Mouse (Mus musculus): ENCODE data around the gene Arsg. TPM values are rescaled to one million over a fixed set of nuclear protein-coding genes. Genes with fewer than 3 reads are reported as not detected.

Gene Arsg
- polyA plus RNA-seq, 1 experiment from 2014 or later = 3.2 TPM

- Histone ChIP-seq H3K9ac (ENCODE audit: low read length) (no peak overlapping the region), H3K36me3 (ENCODE audit: control insufficient read depth, insufficient read depth, low read length) (no peaks in the 10 kb centered on the region), H3K4me1 (replicated peaks; ENCODE audit: control insufficient read depth, insufficient read depth) (no peaks in the 10 kb centered on the region), H3K4me3 (ENCODE audit: low read depth, low read length) (no peak overlapping the region), H3K9me3 (ENCODE audit: control insufficient read depth, low read length) (no peaks in the 10 kb centered on the region), H3K27me3 (ENCODE audit: control insufficient read depth, insufficient read depth, low read length) (no peaks in the 10 kb centered on the region), H3K27ac (replicated peaks) (no peak overlapping the region), H3K4me2 (replicated peaks; ENCODE audit: low read depth) (no peak overlapping the region)
- 39% methylated on average over 7 of the region's 7 CpGs for WGBS
- ATAC-seq (ENCODE audit: low FRiP score, low TSS enrichment) (no peak), DNase-seq (ENCODE audit: low spot score) (no peak)
- TF ChIP-seq CTCF (IDR thresholded peaks at IDR 0.05; ENCODE audit: low read depth) = no peak
- TF ChIP-seq EP300 (optimal IDR thresholded peaks at IDR 0.05) = no peak
Observed at GRCm38 (mm10) chr11:109520958-109521357, 47.8 kb downstream of the Arsg start.

GRCm38 (mm10) chr11:109524869-109525268 is 51.7 kb downstream of the Arsg start:
- Histone ChIP-seq H3K4me2 (replicated peaks; ENCODE audit: low read depth) (no peak overlapping the region), H3K4me3 (ENCODE audit: low read depth, low read length) (no peak overlapping the region), H3K36me3 (ENCODE audit: control insufficient read depth, insufficient read depth, low read length) (no peaks in the 10 kb centered on the region), H3K27me3 (ENCODE audit: control insufficient read depth, insufficient read depth, low read length) (no peaks in the 10 kb centered on the region), H3K27ac (replicated peaks) (no peak overlapping the region), H3K9ac (ENCODE audit: low read length) (no peak overlapping the region), H3K4me1 (replicated peaks; ENCODE audit: control insufficient read depth, insufficient read depth) (no peaks in the 10 kb centered on the region), H3K9me3 (ENCODE audit: control insufficient read depth, low read length) (no peaks in the 10 kb centered on the region)
- no peak for DNase-seq (ENCODE audit: low spot score)
- no peak for ATAC-seq (ENCODE audit: low FRiP score, low TSS enrichment)
- TF ChIP-seq CTCF (IDR thresholded peaks at IDR 0.05; ENCODE audit: low read depth) (no peak), EP300 (optimal IDR thresholded peaks at IDR 0.05) (no peak)
- WGBS = 74% methylated on average over 5 of the region's 5 CpGs

- no peaks in the 10 kb centered on the region for H3K27me3 ChIP-seq (ENCODE audit: control insufficient read depth, insufficient read depth, low read length)
- no peak overlapping the region for H3K4me2 ChIP-seq (replicated peaks; ENCODE audit: low read depth)
- H3K4me3 ChIP-seq (ENCODE audit: low read depth, low read length) = no peak overlapping the region
- H3K9me3 ChIP-seq (ENCODE audit: control insufficient read depth, low read length) = no peaks in the 10 kb centered on the region
- no peak for DNase-seq (ENCODE audit: low spot score)
- no peak overlapping the region for H3K9ac ChIP-seq (ENCODE audit: low read length)
- TF ChIP-seq CTCF (IDR thresholded peaks at IDR 0.05; ENCODE audit: low read depth) (no peak), EP300 (optimal IDR thresholded peaks at IDR 0.05) (no peak)
- H3K36me3 ChIP-seq (ENCODE audit: control insufficient read depth, insufficient read depth, low read length) = no peaks in the 10 kb centered on the region
- ATAC-seq (ENCODE audit: low FRiP score, low TSS enrichment) = no peak
- WGBS = 90% methylated on average over 4 of the region's 4 CpGs
- no peaks in the 10 kb centered on the region for H3K4me1 ChIP-seq (replicated peaks; ENCODE audit: control insufficient read depth, insufficient read depth)
- no peak overlapping the region for H3K27ac ChIP-seq (replicated peaks)
Observed at GRCm38 (mm10) chr11:109525571-109525970, 52.4 kb downstream of the Arsg start.

GRCm38 (mm10) chr11:109530030-109530429 is 56.9 kb downstream of the Arsg start:
- Histone ChIP-seq H3K27ac (replicated peaks) (no peak overlapping the region), H3K4me1 (replicated peaks; ENCODE audit: control insufficient read depth, insufficient read depth) (no peaks in the 10 kb centered on the region), H3K9me3 (ENCODE audit: control insufficient read depth, low read length) (no peaks in the 10 kb centered on the region), H3K9ac (ENCODE audit: low read length) (no peak overlapping the region), H3K4me3 (ENCODE audit: low read depth, low read length) (no peak overlapping the region), H3K27me3 (ENCODE audit: control insufficient read depth, insufficient read depth, low read length) (no peaks in the 10 kb centered on the region), H3K4me2 (replicated peaks; ENCODE audit: low read depth) (no peak overlapping the region), H3K36me3 (ENCODE audit: control insufficient read depth, insufficient read depth, low read length) (no peaks in the 10 kb centered on the region)
- DNase-seq (ENCODE audit: low spot score) = no peak
- TF ChIP-seq EP300 (optimal IDR thresholded peaks at IDR 0.05) (no peak), CTCF (IDR thresholded peaks at IDR 0.05; ENCODE audit: low read depth) (no peak)
- 77% methylated on average over 4 of the region's 4 CpGs for WGBS
- ATAC-seq (ENCODE audit: low FRiP score, low TSS enrichment) = no peak

GRCm38 (mm10) chr11:109535966-109536365 is 62.8 kb downstream of the Arsg start:
- no peaks in the 10 kb centered on the region for H3K9me3 ChIP-seq (ENCODE audit: control insufficient read depth, low read length)
- H3K27me3 ChIP-seq (ENCODE audit: control insufficient read depth, insufficient read depth, low read length) = no peaks in the 10 kb centered on the region
- no peak overlapping the region for H3K9ac ChIP-seq (ENCODE audit: low read length)
- no peak overlapping the region for H3K4me2 ChIP-seq (replicated peaks; ENCODE audit: low read depth)
- no peaks in the 10 kb centered on the region for H3K36me3 ChIP-seq (ENCODE audit: control insufficient read depth, insufficient read depth, low read length)
- no peak for TF ChIP-seq EP300 (optimal IDR thresholded peaks at IDR 0.05)
- no peak for TF ChIP-seq CTCF (IDR thresholded peaks at IDR 0.05; ENCODE audit: low read depth)
- DNase-seq (ENCODE audit: low spot score) (no peak), ATAC-seq (ENCODE audit: low FRiP score, low TSS enrichment) (no peak)
- no peak overlapping the region for H3K27ac ChIP-seq (replicated peaks)
- H3K4me3 ChIP-seq (ENCODE audit: low read depth, low read length) = no peak overlapping the region
- no peaks in the 10 kb centered on the region for H3K4me1 ChIP-seq (replicated peaks; ENCODE audit: control insufficient read depth, insufficient read depth)
- WGBS = 83% methylated on average over 6 of the region's 6 CpGs

GRCm38 (mm10) chr11:109536939-109537338 is 63.8 kb downstream of the Arsg start:
- H3K36me3 ChIP-seq (ENCODE audit: control insufficient read depth, insufficient read depth, low read length) = no peaks in the 10 kb centered on the region
- ATAC-seq (ENCODE audit: low FRiP score, low TSS enrichment) (no peak), DNase-seq (ENCODE audit: low spot score) (no peak)
- H3K9me3 ChIP-seq (ENCODE audit: control insufficient read depth, low read length) = no peaks in the 10 kb centered on the region
- no peak overlapping the region for H3K27ac ChIP-seq (replicated peaks)
- no peak overlapping the region for H3K4me3 ChIP-seq (ENCODE audit: low read depth, low read length)
- H3K4me2 ChIP-seq (replicated peaks; ENCODE audit: low read depth) = no peak overlapping the region
- TF ChIP-seq EP300 (optimal IDR thresholded peaks at IDR 0.05) (no peak), CTCF (IDR thresholded peaks at IDR 0.05; ENCODE audit: low read depth) (no peak)
- no peaks in the 10 kb centered on the region for H3K27me3 ChIP-seq (ENCODE audit: control insufficient read depth, insufficient read depth, low read length)
- 64% methylated on average over 5 of the region's 5 CpGs for WGBS
- H3K9ac ChIP-seq (ENCODE audit: low read length) = no peak overlapping the region
- H3K4me1 ChIP-seq (replicated peaks; ENCODE audit: control insufficient read depth, insufficient read depth) = no peaks in the 10 kb centered on the region
